Mouse (Mus musculus): Measurements from ENCODE around the gene Robo2.

DNA sequence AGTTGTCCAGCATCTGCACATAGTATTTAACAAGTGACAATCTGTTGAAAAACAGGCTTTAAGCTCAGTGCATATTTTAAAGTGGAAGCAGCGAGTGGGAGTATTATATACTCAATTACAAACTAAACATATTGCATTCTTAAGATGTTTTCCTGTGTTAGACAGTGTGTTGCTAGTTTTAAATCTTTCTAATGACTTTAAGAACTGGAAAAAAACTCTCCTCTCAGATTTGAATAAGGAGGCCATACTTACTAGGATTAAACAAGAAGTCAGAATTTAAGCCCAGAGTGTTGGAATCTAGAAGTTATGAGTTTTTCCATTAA lies 453.1 kb downstream of the Robo2 start:
- TF ChIP-seq CTCF (IDR thresholded peaks at IDR 0.05; ENCODE audit: low read depth) = no peak
- TF ChIP-seq EP300 (IDR thresholded peaks at IDR 0.05; ENCODE audit: low read depth) = no peak

Measured in liver, embryonic 14.5 days (tissue).